8 mouse cellular contexts compared by ENCODE assay signal in the genomic region with DNA sequence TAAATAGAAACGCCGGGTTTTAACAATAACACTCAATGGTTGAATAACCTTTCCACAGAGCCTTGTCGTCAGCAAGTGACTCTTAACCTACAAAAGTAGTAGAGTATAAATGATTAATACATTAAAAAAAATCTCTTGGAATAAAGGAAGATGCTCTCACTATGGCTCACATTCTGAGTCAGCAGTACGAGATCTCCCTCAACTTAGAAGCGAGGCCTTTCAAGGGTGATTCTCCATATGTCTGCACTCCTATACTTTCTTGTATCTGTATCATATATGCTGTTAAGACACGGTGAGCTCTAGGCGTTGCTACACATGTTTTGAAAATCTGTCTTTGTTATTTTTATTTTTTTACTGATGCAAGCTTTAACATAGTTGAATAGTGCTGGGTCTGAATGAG. TPM values are rescaled to one million over a fixed set of nuclear protein-coding genes. Genes with fewer than 3 reads are reported as not detected.
A peak's percentile ranks its signal among the peaks of the same experiment; 100 is the strongest.
DNase-seq lines count a peak whose midpoint lies in the region; ATAC-seq lines count a peak whose summit lies in the region.

No protein-coding gene starts in this region.

- H3K27ac ChIP-seq in heart, embryonic 14.5 days (replicated peaks in 1 of 2; ENCODE audit: control insufficient read depth in 1 of 2, insufficient read depth in 1 of 2, low read depth in 2 of 2, low read length in 2 of 2): no peak overlapping the region
- peak overlapping the region; percentile 89 for H3K27ac ChIP-seq in hindbrain, embryonic 13.5 days
- H3K27ac ChIP-seq in midbrain, embryonic 13.5 days: peak overlapping the region; percentile 79

- ATAC-seq in heart, embryonic 14.5 days (ENCODE audit: insufficient number of reproducible peaks, insufficient read depth, low FRiP score, low read depth): no peak
- no peak for ATAC-seq in hindbrain, embryonic 13.5 days (ENCODE audit: low FRiP score)
- ATAC-seq in midbrain, embryonic 13.5 days: no peak
- ATAC-seq in megakaryocyte progenitor cell, adult 5-6 weeks (replicated peaks; ENCODE audit: poor library complexity): no peak

- H3K9me3 ChIP-seq in heart, embryonic 14.5 days (ENCODE audit: control insufficient read depth, low read length): no peaks in the 10 kb centered on the region
- no peaks in the 10 kb centered on the region for H3K9me3 ChIP-seq in hindbrain, embryonic 13.5 days
- no peaks in the 10 kb centered on the region for H3K9me3 ChIP-seq in midbrain, embryonic 13.5 days

- no peak for DNase-seq in heart, adult 8-10 months (ENCODE audit: low spot score)
- DNase-seq in NIH3T3 (ENCODE audit: low read depth): peak; percentile 19
- no peak for DNase-seq in left cerebral cortex, postnatal 4 days
- no peak for DNase-seq in thymus, postnatal 0 days (ENCODE audit: low spot score)

- WGBS in heart, embryonic 14.5 days: 56% methylated on average over 7 of the region's 7 CpGs
- WGBS in hindbrain, embryonic 13.5 days: 33% methylated on average over 7 of the region's 7 CpGs
- WGBS in midbrain, embryonic 13.5 days: 33% methylated on average over 7 of the region's 7 CpGs

- H3K27me3 ChIP-seq in heart, embryonic 14.5 days (ENCODE audit: control insufficient read depth, insufficient read depth, low read length): 0 out of 2 replicates have a peak, but pooled peaks cover 4% of the 10 kb centered on the region
- H3K27me3 ChIP-seq in hindbrain, embryonic 13.5 days: no peaks in the 10 kb centered on the region
- H3K27me3 ChIP-seq in midbrain, embryonic 13.5 days: no peaks in the 10 kb centered on the region

- peak overlapping the region; percentile 74; the same call in 1 of the 2 replicates for H3K9ac ChIP-seq in heart, embryonic 14.5 days (ENCODE audit: low read length)
- peak overlapping the region; percentile 87 for H3K9ac ChIP-seq in hindbrain, embryonic 13.5 days
- H3K9ac ChIP-seq in midbrain, embryonic 13.5 days (replicated peaks): peak overlapping the region; percentile 81

- peak overlapping the region; percentile 86 for H3K4me2 ChIP-seq in heart, embryonic 14.5 days (ENCODE audit: low read length)
- peak overlapping the region; percentile 93 for H3K4me2 ChIP-seq in hindbrain, embryonic 13.5 days
- peak overlapping the region; percentile 92 for H3K4me2 ChIP-seq in midbrain, embryonic 13.5 days (replicated peaks)

- H3K4me1 ChIP-seq in heart, embryonic 14.5 days (ENCODE audit: control insufficient read depth in 2 of 2, insufficient read depth in 2 of 2, low read length in 2 of 2): peaks cover 2 to 4% of the 10 kb centered on the region in 2 experiments; a peak in 2 of 4 replicates
- peaks cover 27% of the 10 kb centered on the region for H3K4me1 ChIP-seq in hindbrain, embryonic 13.5 days (replicated peaks)
- peaks cover 26% of the 10 kb centered on the region for H3K4me1 ChIP-seq in midbrain, embryonic 13.5 days (replicated peaks)

- H3K36me3 ChIP-seq in heart, embryonic 14.5 days (ENCODE audit: control insufficient read depth, insufficient read depth, low read length): no peaks in the 10 kb centered on the region
- H3K36me3 ChIP-seq in hindbrain, embryonic 13.5 days: peaks cover 20% of the 10 kb centered on the region
- H3K36me3 ChIP-seq in midbrain, embryonic 13.5 days: peaks cover 15% of the 10 kb centered on the region; the same call in 1 of the 2 replicates

- intact Hi-C loops in left cerebral cortex, postnatal 4 days (cut with DNase I): no loop called here

- peak overlapping the region in 1 of 2 experiments; percentile 76; a peak in 3 of 4 replicates for H3K4me3 ChIP-seq in heart, embryonic 14.5 days (ENCODE audit: control insufficient read depth in 1 of 2, insufficient read depth in 1 of 2, low read depth in 1 of 2, low read length in 2 of 2)
- H3K4me3 ChIP-seq in hindbrain, embryonic 13.5 days: peak overlapping the region; percentile 80
- H3K4me3 ChIP-seq in midbrain, embryonic 13.5 days (replicated peaks): peak overlapping the region; percentile 75

RNA-seq across cellular contexts. Expression of a gene that starts 1.0 kb away (rescaled TPM):
- polyA plus RNA-seq in heart, embryonic 14.5 days (2014; fragmentation: Nextera tagmentation; extraction: Ambion mirVana): 2.2 and 2.9 TPM in 2 replicates
- under 1 TPM; 0.60 to 0.84 (median 0.71) TPM for total RNA-seq in heart, adult 8-10 months (2022)
- 32.7 and 34.7 TPM in 2 replicates for polyA plus RNA-seq in hindbrain, embryonic 13.5 days (2015; fragmentation: Nextera tagmentation; extraction: Ambion mirVana)
- polyA plus RNA-seq in midbrain, embryonic 13.5 days (2015; fragmentation: Nextera tagmentation; extraction: Ambion mirVana): 29.2 and 30.7 TPM in 2 replicates
- 10 to 100 TPM; 35.2 to 38.1 TPM for total RNA-seq in left cerebral cortex, postnatal 4 days (2021)
- 0.68 and 0.72 TPM in 2 replicates for polyA plus RNA-seq in thymus, postnatal 0 days (2015; fragmentation: Nextera tagmentation; extraction: Ambion mirVana)
- total RNA-seq in megakaryocyte progenitor cell, adult 5-6 weeks (2015): not detected in 2 replicates
- 0.34 TPM in 1 of 2 replicates, not detected in the other for total RNA-seq in megakaryocyte progenitor cell, adult 5-6 weeks (2017)

RNA-seq across cellular contexts. Expression of a gene that starts 1.1 kb away (rescaled TPM):
- 25.0 and 25.6 TPM in 2 replicates for polyA plus RNA-seq in heart, embryonic 14.5 days (2014; fragmentation: Nextera tagmentation; extraction: Ambion mirVana)
- total RNA-seq in heart, adult 8-10 months (2022): 10 to 100 TPM; 10.5 to 13.8 (median 11.0) TPM
- 41.9 and 44.8 TPM in 2 replicates for polyA plus RNA-seq in hindbrain, embryonic 13.5 days (2015; fragmentation: Nextera tagmentation; extraction: Ambion mirVana)
- polyA plus RNA-seq in midbrain, embryonic 13.5 days (2015; fragmentation: Nextera tagmentation; extraction: Ambion mirVana): 40.6 and 42.1 TPM in 2 replicates
- total RNA-seq in left cerebral cortex, postnatal 4 days (2021): 10 to 100 TPM; 77.8 to 81.4 TPM
- polyA plus RNA-seq in thymus, postnatal 0 days (2015; fragmentation: Nextera tagmentation; extraction: Ambion mirVana): 7.3 and 7.9 TPM in 2 replicates
- 33.0 and 38.0 TPM in 2 replicates for total RNA-seq in megakaryocyte progenitor cell, adult 5-6 weeks (2015)
- total RNA-seq in megakaryocyte progenitor cell, adult 5-6 weeks (2017): 39.1 and 46.9 TPM in 2 replicates

Comparison
In these comparisons a context has a peak if more than half of its experiments do, and no peak if none do; other contexts are left out.
1. H3K27ac ChIP-seq: peak in hindbrain, embryonic 13.5 days (single experiment) and midbrain, embryonic 13.5 days (single experiment); none in heart, embryonic 14.5 days (0 of 2).
2. Peak in every context shown above with its lines, with median percentiles within 50 percentile points of each other: H3K4me2 ChIP-seq and H3K9ac ChIP-seq.